Comparison of ENCODE assay signal across 12 mouse cellular contexts in genomic region chr16:33151558-33151957, GRCm38 (mm10). TPM values are rescaled to one million over a fixed set of nuclear protein-coding genes. Genes with fewer than 3 reads are reported as not detected.
DNase-seq lines count a peak whose midpoint lies in the region; ATAC-seq lines count a peak whose summit lies in the region.
"Had no signal": no experiment of that assay in that cellular context is flagged by ENCODE, and none has a peak within 500 bp of the region (broad histone marks: within the 10 kb centered on the region; RNA-seq: fewer than 3 reads in every experiment).

No protein-coding gene starts in this region.

- no peak overlapping the region for H3K4me3 ChIP-seq in heart, embryonic 12.5 days
- H3K4me3 ChIP-seq in hindbrain, embryonic 13.5 days, result no peak overlapping the region
- no peak overlapping the region for H3K4me3 ChIP-seq in midbrain, embryonic 10.5 days
- H3K4me3 ChIP-seq: neural tube, embryonic 12.5 days had no signal

- no peak overlapping the region for H3K4me2 ChIP-seq in heart, embryonic 12.5 days
- H3K4me2 ChIP-seq in hindbrain, embryonic 13.5 days, result no peak overlapping the region
- H3K4me2 ChIP-seq: neural tube, embryonic 12.5 days had no signal

- H3K36me3 ChIP-seq in heart, embryonic 12.5 days, result no peaks in the 10 kb centered on the region
- H3K36me3 ChIP-seq in hindbrain, embryonic 13.5 days, result no peaks in the 10 kb centered on the region
- H3K36me3 ChIP-seq in midbrain, embryonic 10.5 days, result no peaks in the 10 kb centered on the region
- H3K36me3 ChIP-seq: neural tube, embryonic 12.5 days had no signal

- no peaks in the 10 kb centered on the region for H3K9me3 ChIP-seq in heart, embryonic 12.5 days (replicated peaks)
- no peaks in the 10 kb centered on the region for H3K9me3 ChIP-seq in hindbrain, embryonic 13.5 days
- no peaks in the 10 kb centered on the region for H3K9me3 ChIP-seq in midbrain, embryonic 10.5 days (replicated peaks)
- H3K9me3 ChIP-seq: neural tube, embryonic 12.5 days had no signal

- WGBS in heart, embryonic 12.5 days, result 71% methylated on average over 8 of the region's 8 CpGs
- WGBS in hindbrain, embryonic 13.5 days, result 75% methylated on average over 8 of the region's 8 CpGs
- 82% methylated on average over 8 of the region's 8 CpGs for WGBS in midbrain, embryonic 10.5 days

- no peak for ATAC-seq in heart, embryonic 12.5 days (ENCODE audit: insufficient number of reproducible peaks, low FRiP score)
- ATAC-seq in granulocyte monocyte progenitor cell, adult 5-6 weeks (replicated peaks; ENCODE audit: poor library complexity, severe bottlenecking), result peak; percentile 61
- 0 out of 2 replicates have a peak, but pooled peaks have one; percentile 26 for ATAC-seq in megakaryocyte progenitor cell, adult 5-6 weeks (replicated peaks; ENCODE audit: poor library complexity)
- ATAC-seq in hindbrain, embryonic 13.5 days (ENCODE audit: low FRiP score), result no peak
- ATAC-seq: hindbrain, postnatal 0 days had no signal

- peak; percentile 90 for DNase-seq in heart, adult 11 months
- peak; percentile 66 for DNase-seq in cerebellum, adult 11-12 months
- no peak for DNase-seq in spleen, postnatal 36 days (ENCODE audit: low spot score in 2 of 2)
- DNase-seq in midbrain, embryonic 10.5 days (ENCODE audit: low spot score), result no peak
- DNase-seq: embryo, embryonic 11 days had no signal

- no peak overlapping the region for H3K9ac ChIP-seq in heart, embryonic 12.5 days
- H3K9ac ChIP-seq in hindbrain, embryonic 13.5 days, result no peak overlapping the region
- H3K9ac ChIP-seq: neural tube, embryonic 12.5 days had no signal

- H3K27ac ChIP-seq in heart, embryonic 12.5 days (ENCODE audit: poor library complexity, severe bottlenecking), result no peak overlapping the region
- no peak overlapping the region for H3K27ac ChIP-seq in hindbrain, embryonic 13.5 days
- no peak overlapping the region for H3K27ac ChIP-seq in midbrain, embryonic 10.5 days (replicated peaks)
- H3K27ac ChIP-seq: hindbrain, postnatal 0 days; macrophage; neural tube, embryonic 12.5 days had no signal

- no peaks in the 10 kb centered on the region for H3K27me3 ChIP-seq in heart, embryonic 12.5 days (replicated peaks)
- no peaks in the 10 kb centered on the region for H3K27me3 ChIP-seq in hindbrain, embryonic 13.5 days
- no peaks in the 10 kb centered on the region for H3K27me3 ChIP-seq in midbrain, embryonic 10.5 days (ENCODE audit: low read depth, poor library complexity, severe bottlenecking)
- H3K27me3 ChIP-seq: neural tube, embryonic 12.5 days had no signal

- no peaks in the 10 kb centered on the region for H3K4me1 ChIP-seq in heart, embryonic 12.5 days (replicated peaks)
- H3K4me1 ChIP-seq in hindbrain, embryonic 13.5 days (replicated peaks), result no peaks in the 10 kb centered on the region
- H3K4me1 ChIP-seq in midbrain, embryonic 10.5 days, result no peaks in the 10 kb centered on the region
- H3K4me1 ChIP-seq: neural tube, embryonic 12.5 days had no signal

RNA-seq across cellular contexts. Expression of gene Osbpl11, which starts 33.3 kb away (rescaled TPM):
- polyA plus RNA-seq in heart, embryonic 12.5 days (2016; fragmentation: Nextera tagmentation; extraction: Ambion mirVana), result 20.6 and 21.7 TPM in 2 replicates
- 8.0 and 12.8 TPM in 2 replicates for total RNA-seq in granulocyte monocyte progenitor cell, adult 5-6 weeks (2014; fragmentation: Nextera tagmentation)
- 16.7 and 22.3 TPM in 2 replicates for total RNA-seq in granulocyte monocyte progenitor cell, adult 5-6 weeks (2017)
- 8.7 and 9.3 TPM in 2 replicates for total RNA-seq in megakaryocyte progenitor cell, adult 5-6 weeks (2015)
- 17.2 and 17.7 TPM in 2 replicates for total RNA-seq in megakaryocyte progenitor cell, adult 5-6 weeks (2017)
- polyA plus RNA-seq in hindbrain, embryonic 13.5 days (2015; fragmentation: Nextera tagmentation; extraction: Ambion mirVana), result 17.0 and 18.3 TPM in 2 replicates
- polyA plus RNA-seq in midbrain, embryonic 10.5 days (2016; fragmentation: Nextera tagmentation; extraction: Ambion mirVana), result 22.3 and 23.3 TPM in 2 replicates

Comparison
In these comparisons a context has a peak if more than half of its experiments do, and no peak if none do; other contexts are left out.
1. DNase-seq: peak in heart, adult 11 months (single experiment) and cerebellum, adult 11-12 months (single experiment); none in spleen, postnatal 36 days (0 of 2) and midbrain, embryonic 10.5 days (single experiment).
2. ATAC-seq: peak in granulocyte monocyte progenitor cell, adult 5-6 weeks (single experiment) and megakaryocyte progenitor cell, adult 5-6 weeks (single experiment); none in heart, embryonic 12.5 days (single experiment) and hindbrain, embryonic 13.5 days (single experiment).